19 mouse cellular contexts compared by ENCODE assay signal in genomic region chr2:29457677-29458076, GRCm38 (mm10).
DNase-seq lines count a peak whose midpoint lies in the region; ATAC-seq lines count a peak whose summit lies in the region.
"Had no signal": no experiment of that assay in that cellular context is flagged by ENCODE, and none has a peak within 500 bp of the region (broad histone marks: within the 10 kb centered on the region; RNA-seq: fewer than 3 reads in every experiment).

No protein-coding gene starts in this region.

- H3K4me1 ChIP-seq in heart, embryonic 11.5 days (ENCODE audit: control insufficient read depth, insufficient read depth, low read length) = peaks cover 20% of the 10 kb centered on the region; the same call in 1 of the 2 replicates
- H3K4me1 ChIP-seq: embryonic facial prominence, embryonic 15.5 days had no signal

- no peaks in the 10 kb centered on the region for H3K9me3 ChIP-seq in heart, embryonic 11.5 days (replicated peaks; ENCODE audit: control insufficient read depth, low read length)
- H3K9me3 ChIP-seq: embryonic facial prominence, embryonic 15.5 days; forebrain, embryonic 13.5 days had no signal

- 0 out of 2 replicates have a peak, but pooled peaks have one; percentile 31 for ATAC-seq in heart, embryonic 11.5 days (replicated peaks; ENCODE audit: insufficient number of reproducible peaks, low FRiP score, low TSS enrichment)
- peak; percentile 54 for ATAC-seq in common myeloid progenitor, adult 5-6 weeks (replicated peaks; ENCODE audit: low read depth, poor library complexity, severe bottlenecking)
- ATAC-seq: forebrain, embryonic 13.5 days; hindbrain, postnatal 0 days; Patski had no signal

- WGBS in heart, embryonic 11.5 days (ENCODE audit: insufficient replicate concordance) = 41% methylated on average over 2 of the region's 2 CpGs

- no peak for DNase-seq in heart, adult 18-20 months
- DNase-seq in ES-CJ7 (ENCODE audit: low read depth, low spot score) = peak; percentile 55
- DNase-seq in thymus, postnatal 10 days (ENCODE audit: low spot score in 2 of 2) = peak; percentile 4 to 15
- no peak for DNase-seq in adrenal gland, postnatal 25 days
- no peak for DNase-seq in testis, postnatal 10 days (ENCODE audit: low spot score)
- DNase-seq in spleen, postnatal 4 days (ENCODE audit: low spot score in 2 of 2) = no peak
- DNase-seq: cerebellum, adult 9-10 months; gastrocnemius, adult 2 months; heart, adult 11 months; heart, postnatal 10 days; kidney, adult 8-10 months; right cerebral cortex, postnatal 14 days had no signal

- H3K4me3 ChIP-seq in heart, embryonic 11.5 days (ENCODE audit: low read depth, low read length) = no peak overlapping the region
- H3K4me3 ChIP-seq: embryonic facial prominence, embryonic 15.5 days; forebrain, embryonic 13.5 days; gastrocnemius, adult 2 months had no signal

- H3K9ac ChIP-seq in heart, embryonic 11.5 days (ENCODE audit: low read depth, low read length) = no peak overlapping the region
- H3K9ac ChIP-seq: embryonic facial prominence, embryonic 15.5 days; forebrain, embryonic 13.5 days; lung, embryonic 14.5 days had no signal

- no peaks in the 10 kb centered on the region; the same call in 1 of the 2 replicates for H3K36me3 ChIP-seq in heart, embryonic 11.5 days (ENCODE audit: control insufficient read depth, insufficient read depth, low read length)
- H3K36me3 ChIP-seq: embryonic facial prominence, embryonic 15.5 days had no signal

- no peak overlapping the region for H3K4me2 ChIP-seq in heart, embryonic 11.5 days
- H3K4me2 ChIP-seq: embryonic facial prominence, embryonic 15.5 days; forebrain, embryonic 13.5 days; lung, embryonic 14.5 days had no signal

- no peaks in the 10 kb centered on the region for H3K27me3 ChIP-seq in heart, embryonic 11.5 days (ENCODE audit: control insufficient read depth, insufficient read depth, low read length)
- H3K27me3 ChIP-seq: embryonic facial prominence, embryonic 15.5 days; forebrain, embryonic 13.5 days; Patski had no signal

- no peak overlapping the region for H3K27ac ChIP-seq in heart, embryonic 11.5 days (ENCODE audit: low read depth, low read length)
- H3K27ac ChIP-seq: embryonic facial prominence, embryonic 15.5 days; forebrain, embryonic 13.5 days; gastrocnemius, adult 2 months; hindbrain, postnatal 0 days had no signal

Comparison
In these comparisons a context has a peak if more than half of its experiments do, and no peak if none do; other contexts are left out.
1. DNase-seq: peak in ES-CJ7 (single experiment) and thymus, postnatal 10 days (2 of 2); none in heart, adult 18-20 months (0 of 2), adrenal gland, postnatal 25 days (single experiment), testis, postnatal 10 days (single experiment) and spleen, postnatal 4 days (0 of 2).